Mouse (Mus musculus): ENCODE data around the gene Plau. TPM values are rescaled to one million over a fixed set of nuclear protein-coding genes. Genes with fewer than 3 reads are reported as not detected.

The Plau gene
- total RNA-seq, 2 experiments from 2014 or later: 25.6 to 28.0 TPM

Other genes with a start within 250 kb of the Plau start
- gene Usp54, start 195.6 kb upstream of the Plau start, total RNA-seq (2021): 1 to 10 TPM; 8.3 to 8.5 TPM
- 1,000 to 10,000 TPM; 1,648 to 1,795 TPM for gene Myoz1, start 180.1 kb upstream of the Plau start, total RNA-seq (2021)
- 100 to 1,000 TPM; 238 to 251 TPM for gene Synpo2l, start 168.3 kb upstream of the Plau start, total RNA-seq (2021)
- gene Sec24c, start 162.4 kb upstream of the Plau start, total RNA-seq (2021): 10 to 100 TPM; 60.5 to 72.0 TPM
- 10 to 100 TPM in 1 of 2 experiments, 1 to 10 TPM in 1; 9.5 to 11.5 TPM for gene Fut11, start 141.7 kb upstream of the Plau start, total RNA-seq (2021)
- 100 to 1,000 TPM; 100 to 112 TPM for gene Chchd1, start 133.7 kb upstream of the Plau start, total RNA-seq (2021)
- gene Zswim8, start 129.1 kb upstream of the Plau start, total RNA-seq (2021): 10 to 100 TPM; 46.8 to 62.9 TPM
- gene Ndst2, start 102.1 kb upstream of the Plau start, total RNA-seq (2021): 10 to 100 TPM; 13.1 to 15.3 TPM
- 100 to 1,000 TPM; 120 to 134 TPM for gene Camk2g, start 42.6 kb upstream of the Plau start, total RNA-seq (2021)
- gene Vcl, start 92.7 kb downstream of the Plau start, total RNA-seq (2021): 100 to 1,000 TPM; 115 to 126 TPM
- gene Ap3m1, start 215.8 kb downstream of the Plau start, total RNA-seq (2021): 10 to 100 TPM; 48.1 to 51.5 TPM
- gene Adk, start 215.9 kb downstream of the Plau start, total RNA-seq (2021): 10 to 100 TPM; 85.9 to 86.1 TPM

All from gastrocnemius, postnatal 10 days (tissue).